Mouse (Mus musculus): ENCODE data around the gene Ank3.

DNA sequence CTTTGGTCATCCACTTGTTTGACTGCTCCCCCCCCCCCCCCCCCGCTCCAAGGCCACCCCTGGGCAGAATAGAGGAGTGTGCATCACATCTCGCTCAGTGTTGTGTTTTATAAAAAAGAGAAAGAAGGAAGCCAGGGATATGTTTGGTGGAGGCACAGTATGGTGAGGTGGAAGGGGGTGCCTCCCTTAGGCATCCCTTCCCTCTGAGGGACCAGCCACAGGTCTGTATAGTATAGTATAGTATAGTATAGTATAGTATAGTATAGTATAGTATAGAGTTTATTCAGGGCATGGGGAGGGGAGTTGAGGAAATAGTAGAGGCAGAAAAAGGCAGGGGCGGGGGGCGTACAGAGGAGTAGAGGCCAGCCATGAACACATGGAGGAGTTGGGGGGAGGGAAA, 164.4 kb downstream of the Ank3 start:
- TF ChIP-seq CTCF (IDR thresholded peaks at IDR 0.05; ENCODE audit: control insufficient read depth, insufficient read depth, low read length) (no peak), POLR2A (IDR thresholded peaks at IDR 0.05; ENCODE audit: borderline replicate concordance, control insufficient read depth, low read depth, low read length) (no peak)
